Mouse (Mus musculus) adrenal gland, adult 8-10 months (tissue): Measurements from ENCODE around the gene 2610021A01Rik. TPM values are rescaled to one million over a fixed set of nuclear protein-coding genes. Genes with fewer than 3 reads are reported as not detected.
"Not testable (repeated sequence)": the region's sequence is repeated elsewhere in the genome, so short reads cannot be mapped to it uniquely, and the experiment has no call there.

Source experiments
- DNase-seq: peaks from one replicate; pipeline ENCODE4 v3.0.0; 2022
- total RNA-seq, 4 experiments: library from RNA; stranded (reverse); gene quantifications; 2 replicates each; pipeline ENCODE4 v1.2.4; 2022

2610021A01Rik gene
- 10 to 100 TPM; 15.7 to 32.3 (median 23.4) TPM for total RNA-seq

DNA sequence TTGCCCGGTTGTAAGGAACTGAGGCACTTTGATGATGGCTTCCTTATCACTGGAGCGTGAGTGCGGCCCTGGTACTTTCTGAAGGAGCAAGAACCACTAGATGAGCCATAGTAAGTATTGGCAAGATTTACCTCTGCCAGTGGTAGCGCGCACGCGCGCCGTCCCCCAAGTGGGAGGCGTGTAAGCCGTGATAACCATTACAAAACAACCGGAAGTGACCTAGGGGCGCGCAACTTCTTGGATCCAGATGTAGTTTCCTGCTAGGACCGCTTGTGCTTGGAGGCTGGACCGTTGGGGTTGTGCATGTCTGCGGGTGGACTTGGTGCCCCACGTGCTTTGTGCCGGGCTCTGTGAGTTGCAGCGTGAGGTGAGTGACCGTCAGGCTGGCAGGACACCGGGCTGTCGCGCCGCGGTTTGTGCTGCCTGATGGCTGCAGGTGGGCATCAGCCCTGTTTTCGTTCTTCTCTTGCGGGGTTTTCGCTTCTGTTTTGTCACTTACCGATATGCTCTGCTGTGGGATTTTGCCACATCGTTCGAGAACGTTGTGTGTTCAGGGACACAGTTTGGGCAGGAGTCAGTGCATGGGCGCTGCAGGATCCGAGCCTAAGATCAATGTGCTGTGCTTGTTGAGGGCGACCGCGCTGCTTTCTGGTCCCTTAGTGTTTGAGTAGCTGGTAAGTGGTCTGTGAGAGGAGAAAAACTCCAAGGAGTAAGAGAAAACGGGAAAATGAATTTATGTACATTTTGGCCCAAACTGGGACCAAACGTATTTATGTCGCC lies at the start of gene 2610021A01Rik:
Gene 2610021A01Rik (plus strand): TSS at position 197 of the 780 bp plus-strand sequence.
- peak; percentile 94 for DNase-seq

DNA sequence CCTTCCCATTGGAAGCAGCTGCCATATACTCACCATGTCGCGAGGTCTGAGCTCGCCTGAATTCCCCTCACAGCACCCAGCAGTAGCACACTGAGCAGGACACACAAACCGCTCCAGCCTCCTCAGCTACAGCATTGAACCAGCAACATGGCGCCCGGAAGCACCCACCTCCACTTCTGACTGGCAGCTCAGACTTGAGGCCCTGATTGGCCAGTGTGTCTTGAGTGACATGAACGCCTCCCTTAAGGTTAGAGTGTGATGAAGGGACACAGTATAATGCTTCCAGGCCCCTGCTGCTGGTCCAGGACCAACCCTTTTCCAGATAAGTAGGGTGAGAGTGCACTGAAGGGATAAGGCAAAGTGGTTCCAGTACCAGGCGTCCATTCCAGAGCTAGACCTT lies 38.3 kb upstream of the 2610021A01Rik start:
- no peak for DNase-seq

DNA sequence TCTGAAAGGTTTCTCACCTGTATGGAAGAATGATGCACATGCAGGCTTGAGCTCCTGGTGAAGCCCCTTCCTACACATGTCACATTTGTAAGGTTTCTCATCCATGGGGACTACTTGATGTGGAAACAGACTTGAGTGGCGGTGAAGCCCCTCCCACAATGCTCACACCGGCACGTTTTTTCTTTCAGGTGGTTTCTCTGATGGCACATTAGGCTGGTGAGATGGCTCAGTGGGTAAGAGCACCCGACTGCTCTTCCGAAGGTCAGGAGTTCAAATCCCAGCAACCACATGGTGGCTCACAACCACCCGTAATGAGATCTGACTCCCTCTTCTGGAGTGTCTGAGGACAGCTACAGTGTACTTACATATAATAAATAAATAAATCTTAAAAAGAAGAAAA lies 25.5 kb upstream of the 2610021A01Rik start, which contains the start of gene Gm6871:
Gene Gm6871 (minus strand): TSS at position 101 of the 400 bp plus-strand sequence.
- not testable (repeated sequence) for DNase-seq

DNA sequence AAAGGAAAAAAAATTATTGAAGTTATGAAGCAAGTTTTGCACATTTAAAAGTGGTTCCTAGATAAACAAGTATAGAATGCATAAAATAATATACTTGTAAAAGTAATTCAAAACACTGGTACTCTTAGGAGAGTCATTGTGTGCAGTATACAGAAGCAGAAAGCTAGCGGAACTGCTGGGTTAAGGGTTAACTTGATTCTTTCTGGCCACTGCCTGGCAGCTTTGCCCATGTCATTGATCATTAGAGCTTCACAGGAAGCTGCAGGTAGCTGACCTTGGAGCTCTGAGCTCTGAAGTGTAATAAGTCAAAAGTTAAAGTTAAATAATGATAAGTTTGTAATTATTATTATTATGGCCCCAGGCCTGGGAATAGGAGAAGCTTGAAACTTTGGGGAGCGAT lies 21.1 kb upstream of the 2610021A01Rik start:
- DNase-seq: no peak

DNA sequence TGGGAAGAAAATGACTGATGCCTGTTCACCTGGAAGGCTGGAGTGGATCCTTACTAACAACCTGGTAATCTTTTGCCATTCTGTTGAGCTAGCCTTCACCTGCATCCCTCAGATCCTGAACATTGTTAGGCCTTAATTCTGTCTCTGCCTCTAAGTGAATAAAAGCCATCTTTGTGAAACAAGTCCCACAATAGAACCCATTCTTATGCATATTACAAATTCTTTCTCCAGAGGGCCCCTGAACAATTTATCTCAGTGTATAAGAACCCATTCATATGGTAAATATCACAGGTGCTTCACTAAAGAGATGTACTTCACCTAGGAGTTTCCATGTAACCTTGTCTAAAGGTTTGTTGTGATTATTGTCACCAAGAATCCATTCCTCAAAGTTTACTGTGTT lies 17.0 kb upstream of the 2610021A01Rik start:
- no peak for DNase-seq

DNA sequence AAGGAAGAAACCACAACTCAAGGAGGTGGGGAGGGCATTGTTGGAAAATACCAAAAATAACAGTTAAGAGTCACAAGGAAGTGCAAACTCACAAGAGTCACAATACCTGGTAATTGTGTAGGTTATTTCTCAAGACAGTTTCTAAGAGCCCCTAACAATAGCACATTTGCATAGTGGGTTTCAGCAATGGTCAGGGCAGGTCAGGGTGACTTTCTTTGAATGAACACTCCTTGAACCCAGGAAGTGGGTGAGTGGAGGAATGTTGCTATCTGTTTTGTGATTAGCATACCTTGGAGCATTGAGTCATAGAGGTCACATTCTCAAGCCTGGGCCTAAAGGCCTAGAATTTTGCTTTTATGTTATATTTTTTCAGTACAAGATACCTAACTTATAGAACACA lies 11.2 kb upstream of the 2610021A01Rik start:
- not testable (repeated sequence) for DNase-seq

DNA sequence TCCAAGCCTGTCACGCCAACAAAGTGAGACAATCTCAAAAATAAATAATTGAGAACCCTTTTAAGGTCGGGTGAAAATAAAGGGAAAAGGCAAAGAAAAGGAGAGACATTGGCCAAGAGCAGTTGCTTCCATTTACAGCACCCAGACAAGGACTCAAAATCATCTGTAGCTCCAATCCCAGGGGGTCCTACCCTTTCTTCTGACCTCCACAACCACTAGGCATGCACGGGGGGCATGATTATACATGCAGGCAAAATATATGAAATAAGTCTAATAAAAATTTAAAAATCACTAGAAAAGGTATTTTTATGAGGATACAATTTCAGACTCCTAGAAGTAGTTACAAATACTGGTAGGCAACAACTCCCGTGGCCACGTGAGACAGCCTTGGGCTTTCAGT lies 415 bp upstream of the 2610021A01Rik start:
- no peak for DNase-seq

DNA sequence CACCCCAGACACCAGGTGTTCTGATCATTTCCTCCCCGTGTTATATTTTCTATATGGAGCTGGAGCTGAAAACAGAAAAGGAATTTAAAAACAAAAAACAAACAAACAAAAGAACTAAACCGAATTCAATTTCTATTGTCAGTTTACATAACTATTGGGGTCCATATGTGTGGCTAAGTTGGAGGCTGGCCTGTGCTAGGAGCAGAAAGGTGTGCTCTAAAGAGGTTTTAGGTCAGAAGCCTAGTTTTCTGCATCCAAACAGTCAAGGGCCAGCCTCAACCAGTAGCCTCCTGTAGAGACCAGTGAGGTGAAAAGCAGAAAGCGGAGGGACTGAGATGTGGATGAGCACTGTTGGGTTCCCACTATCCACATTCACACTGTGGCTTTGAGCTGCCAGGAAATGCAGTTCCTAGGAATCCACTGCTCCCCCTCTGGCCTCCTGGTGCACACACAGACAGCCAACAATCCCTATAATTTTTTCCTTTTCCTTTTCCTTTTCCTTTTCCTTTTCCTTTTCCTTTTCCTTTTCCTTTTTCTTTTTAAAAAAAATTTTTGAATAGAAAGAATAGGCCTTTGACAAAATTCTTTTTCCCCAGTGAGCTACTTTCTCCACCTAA lies 1.0 kb downstream of the 2610021A01Rik start:
- DNase-seq: no peak

DNA sequence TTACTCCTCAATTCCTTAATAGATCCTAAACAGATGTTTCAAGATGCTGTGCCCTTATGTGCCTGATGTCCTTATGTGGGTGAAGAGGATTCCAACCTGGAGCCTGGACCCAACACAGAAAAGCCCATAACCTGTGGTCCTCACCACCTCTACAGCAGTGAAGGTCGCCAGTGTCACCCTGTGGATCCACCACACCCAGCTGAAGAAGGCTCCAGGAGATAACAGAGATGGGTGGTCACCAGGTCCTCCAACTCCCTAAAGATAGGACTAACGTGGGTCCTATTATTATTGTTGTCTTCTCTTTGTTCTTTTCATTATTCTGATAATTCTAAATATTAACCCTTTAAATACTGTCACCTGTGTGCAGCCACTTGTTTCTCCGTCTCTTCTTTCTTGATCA lies 12.6 kb downstream of the 2610021A01Rik start:
- no peak for DNase-seq

DNA sequence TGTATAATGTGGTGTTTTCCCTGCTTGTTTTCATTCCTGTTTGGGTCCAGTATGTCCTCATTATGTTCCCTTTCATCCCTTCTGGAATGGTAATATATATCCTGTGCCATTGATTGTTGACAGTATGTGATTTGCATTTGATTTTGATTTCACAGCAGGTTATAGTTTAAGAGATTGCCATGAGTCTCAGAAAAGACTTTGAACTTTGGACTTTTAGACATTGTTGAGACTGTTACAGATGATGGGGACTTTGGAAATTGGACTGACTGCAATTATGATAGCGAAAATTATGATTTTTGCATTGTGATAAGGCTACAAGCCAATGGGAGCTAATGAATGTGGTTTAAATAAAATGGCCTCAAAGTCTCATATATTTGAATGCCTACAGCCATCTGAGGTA lies 17.2 kb downstream of the 2610021A01Rik start:
- not testable (repeated sequence) for DNase-seq

DNA sequence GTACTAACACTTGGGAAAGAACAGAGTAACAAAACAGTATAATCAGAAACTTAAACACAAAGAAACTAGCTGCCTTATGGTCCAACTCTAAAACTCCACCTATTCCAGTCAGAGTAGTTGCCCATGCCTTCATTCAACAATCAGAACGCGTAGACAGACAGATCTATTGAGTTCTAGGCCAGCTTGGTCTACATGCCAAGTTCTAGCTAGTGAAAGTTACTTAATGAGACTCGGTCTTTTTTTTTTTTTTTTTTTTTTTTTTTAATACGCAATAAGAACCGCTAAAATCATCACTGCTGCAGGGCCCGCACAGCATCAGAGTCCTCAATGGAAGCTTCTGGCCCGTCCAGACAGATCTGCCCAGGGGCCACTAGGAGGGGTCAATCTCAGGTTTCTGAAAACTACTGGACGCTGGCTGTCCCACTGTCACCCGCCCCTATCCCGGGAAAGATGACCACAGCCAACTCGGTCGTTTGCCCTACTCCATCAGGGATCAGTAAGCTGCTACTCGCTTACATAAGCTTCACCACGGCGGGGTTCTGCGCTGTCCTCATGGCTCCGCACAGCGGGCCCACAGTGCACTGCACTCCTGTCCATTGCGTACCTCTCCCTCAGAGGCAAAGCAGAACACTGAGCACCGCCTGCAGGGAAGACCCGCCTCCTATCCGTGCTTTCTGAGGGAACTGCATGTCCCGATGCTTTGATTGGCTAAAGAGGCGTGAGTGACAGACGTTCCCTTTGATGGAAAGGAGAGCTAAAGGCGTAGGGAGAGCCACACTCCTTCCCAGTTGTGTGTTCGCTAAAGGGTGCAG lies 33.6 kb downstream of the 2610021A01Rik start, which contains the start of gene Zfp788:
Gene Zfp788 (plus strand): TSS at position 795 of the 812 bp plus-strand sequence.
- peak; percentile 97 for DNase-seq

DNA sequence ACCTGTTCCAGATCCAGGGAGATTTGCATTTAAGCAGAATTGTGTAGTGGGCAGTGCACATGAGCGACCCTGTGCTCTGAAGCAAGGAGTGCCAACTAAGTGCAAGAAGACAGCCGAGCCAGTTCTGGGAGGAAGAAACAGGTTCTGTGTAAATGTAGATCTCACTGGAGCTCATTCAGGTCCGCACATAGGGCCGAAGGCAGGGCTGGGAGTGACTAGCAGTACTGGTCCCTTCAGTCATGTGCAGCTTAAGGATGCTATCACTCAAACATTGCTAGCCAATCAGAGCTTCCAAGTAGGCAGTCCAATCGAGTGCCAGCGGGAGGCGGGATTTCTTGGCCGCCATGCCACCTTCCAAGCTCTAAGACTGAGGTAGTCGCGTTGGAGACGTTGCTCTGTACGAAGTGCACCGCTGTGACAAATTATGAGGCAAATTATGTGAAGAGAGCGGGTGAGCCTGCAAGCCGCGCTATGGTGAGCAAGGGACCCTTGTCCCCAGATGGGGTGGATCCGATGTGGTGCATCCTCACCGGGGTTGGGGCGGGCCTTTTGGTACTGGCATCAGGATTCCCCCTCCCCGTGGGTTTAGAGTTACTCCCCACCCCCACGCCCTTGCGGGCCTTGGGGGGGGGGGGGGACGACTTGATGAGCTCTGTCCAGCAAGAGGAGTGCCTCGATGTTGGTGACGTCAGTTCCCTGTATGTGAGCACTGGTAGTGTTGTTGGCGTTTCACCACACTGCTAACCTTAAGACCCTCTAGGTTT lies 34.4 kb downstream of the 2610021A01Rik start:
- DNase-seq: peak; percentile 87

DNA sequence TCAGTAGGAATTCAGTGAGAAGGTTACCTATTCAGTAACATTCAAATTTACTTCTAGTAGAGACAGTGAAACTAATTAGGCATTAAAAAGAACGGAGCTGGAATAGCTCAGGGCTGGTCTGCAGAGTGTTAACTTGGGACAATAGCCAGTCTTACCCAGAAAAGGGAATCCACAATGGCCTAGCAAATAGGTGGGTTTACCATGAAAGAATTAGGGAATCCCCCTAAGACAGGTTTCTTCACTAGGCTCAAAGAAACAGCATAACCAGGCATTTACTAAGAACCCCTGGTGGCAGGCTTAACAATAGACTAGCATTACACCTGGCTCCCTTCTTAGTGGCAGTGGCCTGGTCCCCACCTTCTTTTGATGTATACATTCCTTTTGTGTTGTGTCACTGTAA lies 75.3 kb downstream of the 2610021A01Rik start:
- DNase-seq: not testable (repeated sequence)

Other genes starting within 250 kb of the 2610021A01Rik start
- gene AI987944, start 205.9 kb upstream of the 2610021A01Rik start, total RNA-seq: 10 to 100 TPM; 16.6 to 21.3 (median 19.2) TPM
- under 1 TPM; 0.31 to 0.68 (median 0.44) TPM for gene Vmn2r57, start 150.5 kb upstream of the 2610021A01Rik start, total RNA-seq
- gene Gm20449, start 99.8 kb upstream of the 2610021A01Rik start, total RNA-seq: under 1 TPM; 0.06 to 0.37 (median 0.09) TPM
- 10 to 100 TPM; 11.7 to 18.0 (median 13.9) TPM for gene AW146154, start 99.3 kb upstream of the 2610021A01Rik start, total RNA-seq
- gene Gm6871, start 25.6 kb upstream of the 2610021A01Rik start, total RNA-seq: under 1 TPM; 0.55 to 0.67 (median 0.57) TPM
- gene Zfp788, start 34.0 kb downstream of the 2610021A01Rik start, total RNA-seq: 10 to 100 TPM; 13.8 to 22.2 (median 17.9) TPM